Mouse (Mus musculus) urinary bladder, postnatal 14 days (tissue): ENCODE results near the gene Shisa8.

ENCODE experiments used
- DNase-seq: peaks from one replicate; pipeline ENCODE4 v3.0.0; 2021; ENCODE audit warnings: low spot score

Shisa8 gene

DNA sequence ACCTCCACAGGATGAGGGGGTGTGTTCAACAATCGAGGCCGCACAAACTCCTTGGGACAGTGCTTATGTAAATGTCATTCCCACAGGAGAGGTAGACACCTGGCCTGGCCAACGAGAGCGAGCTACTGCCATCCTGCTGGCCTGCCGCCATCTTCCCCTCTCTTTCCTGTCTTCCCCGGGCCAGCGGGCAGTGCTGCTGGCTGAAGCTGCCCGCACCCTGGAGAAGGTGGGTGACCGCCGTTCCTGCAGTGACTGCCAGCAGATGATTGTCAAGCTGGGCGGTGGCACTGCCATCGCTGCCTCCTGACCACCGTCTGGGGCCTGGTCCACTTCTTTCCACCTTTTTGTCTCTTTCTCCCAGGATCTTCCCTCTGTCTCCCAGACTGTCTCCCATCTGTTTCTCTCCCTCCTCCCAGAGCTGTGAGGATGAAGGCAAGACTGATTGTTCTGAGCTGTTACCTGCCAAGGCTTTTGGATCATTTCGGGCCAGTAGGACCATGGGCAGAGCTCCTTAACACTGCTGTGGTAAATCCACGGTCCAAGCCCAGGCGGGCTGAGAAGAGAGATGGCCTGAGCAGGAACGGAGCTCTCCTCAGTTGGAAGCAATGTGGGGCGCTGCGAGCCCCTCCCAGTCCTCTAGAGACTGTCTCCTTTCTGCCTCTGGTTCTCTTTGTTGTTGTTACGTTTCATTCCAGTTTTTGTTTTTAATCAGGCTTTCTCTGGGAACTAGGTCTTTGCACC lies 8.8 kb downstream of the Shisa8 start:
- DNase-seq, result no peak

DNA sequence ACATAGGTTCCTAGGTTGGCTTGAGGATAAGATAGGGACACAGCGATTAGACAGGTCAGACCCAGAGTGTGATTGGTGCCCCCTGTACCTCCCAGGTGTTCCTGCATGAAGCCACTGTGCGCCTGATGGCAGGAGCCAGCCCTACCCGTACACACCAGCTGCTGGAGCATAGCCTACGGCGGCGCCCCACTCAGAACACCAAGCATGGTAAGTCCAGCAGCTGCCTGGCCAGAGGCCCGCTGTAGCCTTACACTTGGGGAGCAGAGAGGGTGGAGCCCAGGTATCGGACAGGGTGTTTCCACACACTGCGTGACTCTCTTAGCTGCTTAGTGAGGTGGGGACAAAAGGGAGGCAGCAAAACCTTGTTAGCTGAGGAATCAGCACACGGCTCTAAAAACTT lies 9.5 kb downstream of the Shisa8 start:
- DNase-seq, result no peak

GRCm38 (mm10) chr15:82202086-82202485 lies 10.5 kb downstream of the Shisa8 start:
- DNase-seq, result no peak

DNA sequence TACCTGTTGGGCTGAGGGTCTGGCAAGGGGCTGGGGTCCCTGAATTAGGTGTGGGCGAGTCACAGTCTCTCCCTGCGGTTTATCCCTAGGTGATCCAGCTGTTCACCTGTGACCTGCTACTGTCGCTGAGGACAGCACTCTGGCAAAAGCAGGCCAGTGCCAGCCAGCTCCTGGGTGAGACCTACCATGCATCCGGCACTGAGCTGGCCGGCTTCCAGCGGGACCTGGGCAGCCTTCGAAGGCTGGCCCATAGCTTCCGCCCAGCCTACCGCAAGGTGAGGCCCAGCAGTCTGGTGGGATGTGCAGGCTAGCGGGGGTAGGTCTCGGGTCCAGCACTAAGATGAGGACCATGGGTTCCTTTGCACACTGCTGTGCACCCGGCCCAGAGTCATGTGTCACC lies 13.1 kb downstream of the Shisa8 start:
- DNase-seq, result no peak

- no peak for DNase-seq
Observed at GRCm38 (mm10) chr15:82198342-82198741, 14.3 kb downstream of the Shisa8 start.

DNA sequence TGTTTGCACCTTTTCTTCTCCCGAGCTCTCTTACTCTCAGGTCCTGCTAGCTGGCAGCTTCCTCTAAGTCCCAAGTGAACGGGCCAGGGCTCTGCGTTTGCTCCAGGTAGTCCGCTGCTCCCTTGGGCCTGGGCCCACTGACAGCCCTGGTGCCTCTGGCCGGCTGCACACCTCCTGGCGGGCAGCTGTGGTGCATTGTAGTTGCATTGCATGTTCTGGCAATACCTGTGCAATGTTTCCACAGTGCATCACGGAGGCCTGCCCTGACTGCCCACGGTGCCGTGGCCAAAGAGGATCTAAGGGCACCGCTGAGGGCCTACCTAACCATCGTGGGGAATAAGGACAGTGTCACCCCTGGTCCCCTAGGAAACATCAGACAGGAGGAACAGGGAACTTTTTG lies 14.7 kb downstream of the Shisa8 start:
- no peak for DNase-seq

- no peak for DNase-seq
Observed at GRCm38 (mm10) chr15:82197246-82197750, 15.3 kb downstream of the Shisa8 start.

GRCm38 (mm10) chr15:82196300-82196699 lies 16.3 kb downstream of the Shisa8 start:
- no peak for DNase-seq

GRCm38 (mm10) chr15:82192617-82193016 lies 20.0 kb downstream of the Shisa8 start:
- no peak for DNase-seq

DNA sequence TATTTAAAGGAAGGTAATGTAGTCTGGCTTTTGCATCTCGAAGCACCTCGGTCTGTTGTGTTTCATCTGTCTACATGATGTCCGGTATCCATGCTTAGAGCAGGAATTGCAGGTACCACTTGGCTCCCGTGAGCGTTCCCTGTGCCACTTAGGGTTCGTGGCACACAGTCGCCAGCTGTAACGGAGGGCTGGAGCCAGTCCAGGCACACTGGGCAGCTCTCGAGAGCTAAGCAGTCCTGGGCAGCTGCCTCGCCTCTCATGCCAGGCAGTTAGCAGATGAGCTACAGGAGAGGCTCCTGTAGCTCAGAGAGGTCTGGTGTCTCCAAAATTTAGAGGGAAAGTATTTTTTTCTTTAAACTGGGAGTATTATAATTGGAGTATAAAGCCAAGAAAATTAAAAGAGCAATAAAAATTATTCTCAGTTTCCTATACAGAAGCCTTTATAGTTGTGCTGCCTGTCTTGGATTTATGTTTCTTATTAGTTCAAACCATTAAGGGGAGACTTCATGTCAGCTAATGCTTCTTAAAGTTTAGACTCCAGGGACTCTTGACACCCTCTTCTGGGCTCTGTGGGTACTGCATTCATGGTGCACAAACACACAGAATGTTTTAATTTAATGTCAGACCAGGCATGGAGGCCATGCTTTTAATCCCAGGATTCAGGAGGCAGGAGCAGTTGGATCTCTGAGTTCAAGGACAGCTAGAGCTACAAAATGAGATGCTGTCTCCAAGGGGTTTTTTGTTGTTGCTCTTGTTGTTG lies 24.0 kb downstream of the Shisa8 start:
- peak; percentile 35 for DNase-seq

GRCm38 (mm10) chr15:82187924-82188323 lies 24.7 kb downstream of the Shisa8 start:
- no peak for DNase-seq

GRCm38 (mm10) chr15:82187401-82187800 lies 25.2 kb downstream of the Shisa8 start:
- no peak for DNase-seq

GRCm38 (mm10) chr15:82186931-82187330 lies 25.7 kb downstream of the Shisa8 start:
- DNase-seq, result no peak

GRCm38 (mm10) chr15:82186131-82186530 lies 26.5 kb downstream of the Shisa8 start:
- no peak for DNase-seq

GRCm38 (mm10) chr15:82185062-82185783 lies 27.4 kb downstream of the Shisa8 start:
- DNase-seq, result no peak

DNA sequence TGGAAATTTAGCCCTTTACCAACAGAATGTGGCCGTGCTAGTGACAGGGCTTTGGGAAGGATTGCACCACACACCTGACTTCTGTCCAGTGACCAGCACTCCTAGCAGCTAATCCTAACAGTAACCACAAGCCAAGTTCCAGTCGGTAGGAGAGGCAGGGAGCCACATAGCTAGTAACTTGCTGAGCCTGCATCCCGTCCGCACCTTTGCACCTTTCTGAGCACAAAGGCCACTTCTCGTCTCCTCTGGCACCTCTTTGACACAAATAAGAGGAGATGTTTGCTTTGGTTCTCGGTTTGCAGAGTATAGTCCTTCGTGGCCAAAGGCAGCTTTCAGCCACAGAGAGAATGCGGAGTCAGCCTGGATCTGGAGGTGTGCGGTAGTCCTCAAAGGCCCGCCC lies 28.0 kb downstream of the Shisa8 start:
- no peak for DNase-seq

GRCm38 (mm10) chr15:82184183-82184582 lies 28.4 kb downstream of the Shisa8 start:
- no peak for DNase-seq

- DNase-seq, result no peak
Observed at GRCm38 (mm10) chr15:82183596-82183995, 29.0 kb downstream of the Shisa8 start.

DNA sequence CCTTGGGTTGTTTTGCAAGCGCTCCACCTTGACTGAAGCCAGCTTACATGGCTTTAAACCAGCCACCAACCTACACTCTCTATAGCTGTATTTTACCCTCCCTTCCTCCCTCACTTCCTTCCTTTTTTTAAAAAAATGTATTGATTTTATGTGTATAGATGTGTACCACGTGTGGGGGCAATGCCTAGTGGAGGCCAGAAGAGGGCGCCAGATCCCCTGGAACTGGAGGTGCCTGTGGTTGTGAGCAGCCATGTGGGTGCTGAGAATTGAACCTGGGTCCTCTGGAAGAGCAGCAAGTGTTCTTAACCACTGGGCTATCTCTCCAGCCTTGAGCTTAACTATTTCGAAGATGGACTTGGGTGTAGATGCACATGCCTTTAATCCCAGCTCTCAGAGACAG lies 30.3 kb downstream of the Shisa8 start:
- no peak for DNase-seq

DNA sequence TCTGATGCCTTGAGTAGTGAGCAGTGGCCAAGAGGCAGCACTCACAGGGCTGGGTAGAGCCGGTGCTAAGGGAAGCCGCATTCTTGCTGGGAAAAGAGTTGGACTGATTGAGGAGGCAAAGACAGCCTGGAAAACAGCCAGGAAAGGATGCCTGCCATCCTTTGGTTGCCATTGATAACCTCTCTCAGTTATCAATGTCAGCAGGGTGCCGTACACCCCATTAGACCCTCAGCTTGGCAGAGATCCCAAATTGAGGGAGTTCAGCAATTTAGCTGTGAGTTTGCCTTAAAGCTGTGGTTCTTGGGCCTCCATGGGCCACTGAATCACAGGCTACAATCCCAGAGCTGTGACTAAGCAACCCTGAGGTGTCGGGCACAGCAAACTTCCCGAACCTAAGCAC lies 31.5 kb downstream of the Shisa8 start:
- no peak for DNase-seq

- no peak for DNase-seq
Observed at GRCm38 (mm10) chr15:82177743-82178290, 34.8 kb downstream of the Shisa8 start.

- no peak for DNase-seq
Observed at GRCm38 (mm10) chr15:82175091-82175490, 37.5 kb downstream of the Shisa8 start.
